Mouse (Mus musculus) adrenal gland, adult 10 weeks (tissue): Measurements from ENCODE around the gene Serpina3b. TPM values are rescaled to one million over a fixed set of nuclear protein-coding genes. Genes with fewer than 3 reads are reported as not detected.

Source experiments
- polyA plus RNA-seq: library from polyadenylated mRNA; stranded (reverse); fragments of 350-450 nt; fragmentation: Illumina TruSeq; extraction: RNeasy Lipid Tissue Mini Kit (QIAGEN cat#74804); gene quantifications from one replicate; pipeline ENCODE4 v1.2.3, GENCODE M21; 2014; ENCODE audit warnings: low read depth, low replicate concordance

The Serpina3b gene
- polyA plus RNA-seq, result 0.58 TPM

DNA sequence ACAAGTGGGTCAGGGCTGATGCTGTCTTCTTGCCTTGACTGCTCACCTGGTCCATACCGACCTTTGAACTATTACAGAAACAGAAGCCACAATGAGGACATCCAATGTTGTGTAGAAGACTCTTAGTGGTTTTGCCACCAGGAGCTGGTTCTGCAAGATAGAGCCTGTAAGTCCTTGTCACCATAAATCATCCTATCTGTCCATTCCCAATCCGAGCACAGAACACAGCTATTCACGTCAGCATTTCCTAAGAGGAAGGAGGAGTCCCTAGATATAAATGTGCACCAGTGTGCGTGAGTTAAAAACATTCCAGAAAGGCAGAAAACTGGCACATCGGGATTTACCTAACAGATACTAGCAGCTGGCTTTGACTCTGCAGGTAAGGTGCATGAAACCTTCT is at the start of gene Serpina3b:
TSS of gene Serpina3b (plus strand) at position 301 of the 400 bp plus-strand sequence.

DNA sequence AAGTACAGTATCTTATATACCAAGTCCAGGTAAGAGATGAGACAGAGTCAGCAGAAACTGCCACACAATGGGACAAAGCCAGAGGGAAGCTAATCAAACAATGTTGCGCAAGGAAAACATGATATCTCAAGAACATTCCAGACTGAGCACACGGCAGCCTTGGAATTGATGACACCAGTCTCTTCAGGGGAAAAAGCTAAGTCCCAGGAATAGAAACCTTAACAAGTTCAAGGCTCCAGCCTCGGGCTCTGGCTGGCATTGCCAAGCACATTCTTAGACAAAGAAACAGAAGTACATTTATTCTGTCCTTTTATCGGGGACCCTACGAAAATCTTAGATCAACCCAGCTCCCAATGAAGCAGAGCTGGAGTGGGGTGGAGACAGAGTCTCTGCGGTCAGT is 27.0 kb upstream of the Serpina3b start, which contains the start of gene Serpina5:
TSS of gene Serpina5 (plus strand) at position 346 of the 400 bp plus-strand sequence.

DNA sequence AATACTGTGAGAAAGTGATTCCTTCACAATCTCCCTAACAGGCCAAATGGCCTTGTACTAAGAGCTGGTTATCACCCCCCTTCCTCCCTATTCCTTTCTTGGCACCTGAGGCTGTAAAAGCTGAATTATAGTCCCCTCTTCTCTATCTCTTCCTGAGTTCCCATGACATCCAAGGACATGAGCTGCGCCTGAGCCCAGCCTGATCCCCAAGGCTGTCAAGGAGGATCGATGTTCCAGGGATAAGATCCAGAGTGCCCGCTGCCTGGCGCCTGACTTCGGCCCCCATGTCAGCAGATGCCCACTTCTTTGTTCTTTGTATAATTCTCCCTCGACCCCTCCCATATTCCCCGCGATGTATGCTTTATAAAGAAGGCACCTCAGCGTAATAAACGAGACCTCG is 15.5 kb upstream of the Serpina3b start, which contains the start of gene Serpina3a:
TSS of gene Serpina3a (plus strand) at position 392 of the 400 bp plus-strand sequence.

DNA sequence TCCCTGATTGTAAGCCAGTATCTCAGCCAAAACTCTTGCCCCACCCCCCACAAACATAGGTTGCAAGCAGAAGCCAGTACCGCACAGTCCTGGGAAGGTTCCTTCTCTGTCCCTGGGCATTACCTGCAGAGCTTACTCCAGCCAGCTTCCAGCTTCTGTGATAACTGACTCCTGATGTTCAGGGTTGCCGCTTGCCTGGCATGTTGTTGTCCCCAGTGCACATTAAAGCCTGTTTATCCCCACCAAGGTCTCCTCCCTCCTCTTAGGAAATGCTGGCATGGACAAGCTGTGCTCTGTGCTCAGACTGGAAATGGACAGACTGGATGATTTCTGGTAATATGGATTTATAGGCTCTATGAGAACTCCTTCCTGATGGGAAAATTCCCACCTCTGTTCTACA is 25.9 kb downstream of the Serpina3b start, which contains the start of gene Serpina3c:
TSS of gene Serpina3c (minus strand) at position 215 of the 400 bp plus-strand sequence.

Other genes starting within 250 kb of the Serpina3b start
- not detected for gene Serpina1c, start 223.1 kb upstream of the Serpina3b start, polyA plus RNA-seq
- not detected for gene Serpina1e, start 169.0 kb upstream of the Serpina3b start, polyA plus RNA-seq
- not detected for gene Serpina11, start 138.0 kb upstream of the Serpina3b start, polyA plus RNA-seq
- not detected for gene Serpina9, start 114.2 kb upstream of the Serpina3b start, polyA plus RNA-seq
- gene Serpina12, start 83.6 kb upstream of the Serpina3b start, polyA plus RNA-seq, result not detected
- gene Serpina5, start 26.9 kb upstream of the Serpina3b start, polyA plus RNA-seq, result 0.52 TPM
- gene Serpina3a, start 15.3 kb upstream of the Serpina3b start, polyA plus RNA-seq, result not detected
- 9.7 TPM for gene Serpina3c, start 25.9 kb downstream of the Serpina3b start, polyA plus RNA-seq
- gene Serpina3f, start 86.5 kb downstream of the Serpina3b start, polyA plus RNA-seq, result 0.58 TPM
- gene Serpina3g, start 108.2 kb downstream of the Serpina3b start, polyA plus RNA-seq, result 3.3 TPM
- not detected for gene Serpina3i, start 135.1 kb downstream of the Serpina3b start, polyA plus RNA-seq
- gene Serpina3j, start 186.6 kb downstream of the Serpina3b start, polyA plus RNA-seq, result not detected
- 0.64 TPM for gene Serpina3k, start 210.5 kb downstream of the Serpina3b start, polyA plus RNA-seq
- not detected for gene Serpina3m, start 210.5 kb downstream of the Serpina3b start, polyA plus RNA-seq